Mouse (Mus musculus): ENCODE results near the gene Atp5c1. TPM values are rescaled to one million over a fixed set of nuclear protein-coding genes. Genes with fewer than 3 reads are reported as not detected.

Atp5c1 gene
- polyA plus RNA-seq, 1 experiment, result 526 TPM

GRCm38 (mm10) chr2:10076675-10077074 is 3.6 kb downstream of the Atp5c1 start:
- Histone ChIP-seq H3K36me3 (ENCODE audit: control insufficient read depth, insufficient read depth) (peaks cover 31% of the 10 kb centered on the region), H3ac (ENCODE audit: control insufficient read depth, insufficient read length, low read depth) (no peak overlapping the region), H3K27me3 (ENCODE audit: control insufficient read depth, insufficient read depth, insufficient read length) (no peaks in the 10 kb centered on the region), H3K4me3 (ENCODE audit: insufficient read depth, poor library complexity, severe bottlenecking) (no peak overlapping the region), H3K79me2 (ENCODE audit: control insufficient read depth, insufficient read depth) (peaks cover 100% of the 10 kb centered on the region), H3K79me3 (ENCODE audit: low read depth) (peaks cover 94% of the 10 kb centered on the region)
- TF ChIP-seq CTCF (IDR thresholded peaks at IDR 0.05; ENCODE audit: control insufficient read depth, insufficient read depth, insufficient read length) (no peak), MYOD1 (IDR thresholded peaks at IDR 0.05; ENCODE audit: control insufficient read depth, insufficient read length, low read depth) (no peak), MYOG (IDR thresholded peaks at IDR 0.05; ENCODE audit: control insufficient read depth, extremely low read depth, insufficient read length) (no peak), MAX (IDR thresholded peaks at IDR 0.05) (peak; percentile 94), USF1 (IDR thresholded peaks at IDR 0.05; ENCODE audit: low read depth) (no peak)

- H3K4me3 ChIP-seq (ENCODE audit: insufficient read depth, poor library complexity, severe bottlenecking), result no peak overlapping the region
- H3K36me3 ChIP-seq (ENCODE audit: control insufficient read depth, insufficient read depth), result peaks cover 46% of the 10 kb centered on the region
- no peaks in the 10 kb centered on the region for H3K27me3 ChIP-seq (ENCODE audit: control insufficient read depth, insufficient read depth, insufficient read length)
- TF ChIP-seq MYOD1 (IDR thresholded peaks at IDR 0.05; ENCODE audit: control insufficient read depth, insufficient read length, low read depth) (no peak), FOSL1 (IDR thresholded peaks at IDR 0.05; ENCODE audit: insufficient read depth, low read length, poor library complexity, severe bottlenecking) (no peak), CTCF (IDR thresholded peaks at IDR 0.05; ENCODE audit: control insufficient read depth, insufficient read depth, insufficient read length) (no peak), MYOG (IDR thresholded peaks at IDR 0.05; ENCODE audit: control insufficient read depth, extremely low read depth, insufficient read length) (no peak), CEBPB (IDR thresholded peaks at IDR 0.05; ENCODE audit: low read depth) (no peak), MAX (IDR thresholded peaks at IDR 0.05) (no peak)
- peaks cover 100% of the 10 kb centered on the region for H3K79me2 ChIP-seq (ENCODE audit: control insufficient read depth, insufficient read depth)
- peaks cover 97% of the 10 kb centered on the region for H3K79me3 ChIP-seq (ENCODE audit: low read depth)
- H3ac ChIP-seq (ENCODE audit: control insufficient read depth, insufficient read length, low read depth), result no peak overlapping the region
These were observed 5.8 kb downstream of the Atp5c1 start for GRCm38 (mm10) chr2:10074470-10074869.

- TF ChIP-seq USF1 (IDR thresholded peaks at IDR 0.05; ENCODE audit: low read depth) (no peak), MYOG (IDR thresholded peaks at IDR 0.05; ENCODE audit: control insufficient read depth, extremely low read depth, insufficient read length) (no peak), MYOD1 (IDR thresholded peaks at IDR 0.05; ENCODE audit: control insufficient read depth, insufficient read length, low read depth) (no peak), CEBPB (IDR thresholded peaks at IDR 0.05; ENCODE audit: low read depth) (no peak), MAX (IDR thresholded peaks at IDR 0.05) (no peak), FOSL1 (IDR thresholded peaks at IDR 0.05; ENCODE audit: insufficient read depth, low read length, poor library complexity, severe bottlenecking) (no peak), CTCF (IDR thresholded peaks at IDR 0.05; ENCODE audit: control insufficient read depth, insufficient read depth, insufficient read length) (no peak)
These were observed 8.6 kb downstream of the Atp5c1 start for GRCm38 (mm10) chr2:10071751-10072150.

GRCm38 (mm10) chr2:10058836-10059235 is 21.5 kb downstream of the Atp5c1 start:
- H3K79me3 ChIP-seq (ENCODE audit: low read depth), result no peaks in the 10 kb centered on the region
- no peak overlapping the region for H3K4me3 ChIP-seq (ENCODE audit: insufficient read depth, poor library complexity, severe bottlenecking)
- no peak overlapping the region for H3ac ChIP-seq (ENCODE audit: control insufficient read depth, insufficient read length, low read depth)
- TF ChIP-seq CTCF (IDR thresholded peaks at IDR 0.05; ENCODE audit: control insufficient read depth, insufficient read depth, insufficient read length) (no peak), MYOD1 (IDR thresholded peaks at IDR 0.05; ENCODE audit: control insufficient read depth, insufficient read length, low read depth) (no peak), MYOG (IDR thresholded peaks at IDR 0.05; ENCODE audit: control insufficient read depth, extremely low read depth, insufficient read length) (no peak), USF1 (IDR thresholded peaks at IDR 0.05; ENCODE audit: low read depth) (no peak), FOSL1 (IDR thresholded peaks at IDR 0.05; ENCODE audit: insufficient read depth, low read length, poor library complexity, severe bottlenecking) (no peak), MAX (IDR thresholded peaks at IDR 0.05) (no peak), CEBPB (IDR thresholded peaks at IDR 0.05; ENCODE audit: low read depth) (no peak)
- no peaks in the 10 kb centered on the region for H3K79me2 ChIP-seq (ENCODE audit: control insufficient read depth, insufficient read depth)
- H3K36me3 ChIP-seq (ENCODE audit: control insufficient read depth, insufficient read depth), result peaks cover 97% of the 10 kb centered on the region
- no peaks in the 10 kb centered on the region for H3K27me3 ChIP-seq (ENCODE audit: control insufficient read depth, insufficient read depth, insufficient read length)

More at GRCm38 (mm10) chr2:10071751-10072150, 8.6 kb downstream of the Atp5c1 start:
- no peaks in the 10 kb centered on the region for H3K27me3 ChIP-seq (ENCODE audit: control insufficient read depth, insufficient read depth, insufficient read length)
- H3K36me3 ChIP-seq (ENCODE audit: control insufficient read depth, insufficient read depth), result peaks cover 71% of the 10 kb centered on the region
- H3K79me3 ChIP-seq (ENCODE audit: low read depth), result peaks cover 92% of the 10 kb centered on the region
- H3ac ChIP-seq (ENCODE audit: control insufficient read depth, insufficient read length, low read depth), result no peak overlapping the region
- H3K4me3 ChIP-seq (ENCODE audit: insufficient read depth, poor library complexity, severe bottlenecking), result no peak overlapping the region
- peaks cover 100% of the 10 kb centered on the region for H3K79me2 ChIP-seq (ENCODE audit: control insufficient read depth, insufficient read depth)

DNA sequence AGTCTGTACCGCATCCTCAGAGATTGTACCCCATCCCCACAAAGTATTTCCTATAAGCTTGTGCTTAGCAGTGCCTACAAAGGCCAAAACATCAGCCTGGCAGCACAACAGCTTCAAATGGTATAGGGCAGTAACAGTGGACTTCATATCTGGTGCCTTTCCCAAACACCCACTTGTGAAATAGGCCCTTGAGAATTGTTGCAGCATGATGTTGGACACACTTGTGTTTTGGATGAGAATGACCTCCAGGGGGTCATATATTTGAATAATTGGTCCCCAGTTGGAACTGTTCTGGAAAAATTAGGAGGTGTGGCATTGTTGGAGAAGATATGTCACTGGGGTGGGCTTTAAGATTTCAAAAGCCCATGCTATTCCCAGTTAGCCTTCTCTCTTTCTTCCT is 28.3 kb downstream of the Atp5c1 start:
- Histone ChIP-seq H3ac (ENCODE audit: control insufficient read depth, insufficient read length, low read depth) (no peak overlapping the region), H3K27me3 (ENCODE audit: control insufficient read depth, insufficient read depth, insufficient read length) (no peaks in the 10 kb centered on the region), H3K79me3 (ENCODE audit: low read depth) (peaks cover 6% of the 10 kb centered on the region), H3K79me2 (ENCODE audit: control insufficient read depth, insufficient read depth) (peaks cover 21% of the 10 kb centered on the region), H3K36me3 (ENCODE audit: control insufficient read depth, insufficient read depth) (peaks cover 38% of the 10 kb centered on the region), H3K4me3 (ENCODE audit: insufficient read depth, poor library complexity, severe bottlenecking) (no peak overlapping the region)
- no peak for TF ChIP-seq MYOD1 (IDR thresholded peaks at IDR 0.05; ENCODE audit: control insufficient read depth, insufficient read length, low read depth)

DNA sequence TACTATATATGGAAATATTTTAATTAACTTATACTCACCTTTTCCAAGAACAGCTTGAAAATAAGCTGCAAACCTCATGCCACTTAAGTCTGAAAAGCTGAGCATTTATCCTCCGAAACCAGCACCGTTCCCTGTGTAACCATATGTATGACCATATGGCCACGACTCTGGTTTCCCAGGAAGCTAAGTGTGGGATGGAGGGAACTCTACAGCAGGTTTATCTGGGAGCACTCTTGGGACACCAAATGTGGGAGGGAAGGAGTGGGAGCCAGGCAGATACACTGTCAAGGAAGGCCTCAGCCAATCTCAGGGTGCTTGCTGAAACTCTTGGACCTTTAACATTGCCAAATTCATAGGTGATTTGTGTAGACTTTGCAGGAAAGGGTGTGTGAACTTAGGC is 29.4 kb downstream of the Atp5c1 start:
- no peak overlapping the region for H3ac ChIP-seq (ENCODE audit: control insufficient read depth, insufficient read length, low read depth)
- H3K36me3 ChIP-seq (ENCODE audit: control insufficient read depth, insufficient read depth), result peaks cover 27% of the 10 kb centered on the region
- peaks cover 17% of the 10 kb centered on the region for H3K79me3 ChIP-seq (ENCODE audit: low read depth)
- TF ChIP-seq USF1 (IDR thresholded peaks at IDR 0.05; ENCODE audit: low read depth), result no peak
- no peak for TF ChIP-seq MYOG (IDR thresholded peaks at IDR 0.05; ENCODE audit: control insufficient read depth, extremely low read depth, insufficient read length)
- no peak for TF ChIP-seq MYOD1 (IDR thresholded peaks at IDR 0.05; ENCODE audit: control insufficient read depth, insufficient read length, low read depth)
- no peak for TF ChIP-seq CTCF (IDR thresholded peaks at IDR 0.05; ENCODE audit: control insufficient read depth, insufficient read depth, insufficient read length)
- no peak for TF ChIP-seq MAX (IDR thresholded peaks at IDR 0.05)
- TF ChIP-seq FOSL1 (IDR thresholded peaks at IDR 0.05; ENCODE audit: insufficient read depth, low read length, poor library complexity, severe bottlenecking), result no peak
- TF ChIP-seq CEBPB (IDR thresholded peaks at IDR 0.05; ENCODE audit: low read depth), result no peak
- no peak overlapping the region for H3K4me3 ChIP-seq (ENCODE audit: insufficient read depth, poor library complexity, severe bottlenecking)
- peaks cover 32% of the 10 kb centered on the region for H3K79me2 ChIP-seq (ENCODE audit: control insufficient read depth, insufficient read depth)
- H3K27me3 ChIP-seq (ENCODE audit: control insufficient read depth, insufficient read depth, insufficient read length), result no peaks in the 10 kb centered on the region
